Mouse (Mus musculus): ENCODE measurements at regions not wholly inside any gene's neighbourhood (a gene's known extent, or its start where the extent isn't known, plus 50 kb on each side); places are given as distances from the start of the nearest gene placed in this dataset.
A peak's percentile ranks its signal among the peaks of the same experiment; 100 is the strongest.

GRCm38 (mm10) chr8:44828026-44828425, 107.2 kb upstream of the Fat1 start:
- Histone ChIP-seq H3K9me3 (ENCODE audit: control insufficient read depth, low read depth, low read length) (peaks cover 3% of the 10 kb centered on the region; the same call in 1 of the 2 replicates), H3K4me3 (ENCODE audit: low read depth, low read length) (no peak overlapping the region), H3K4me1 (ENCODE audit: control insufficient read depth, insufficient read depth, low read length) (no peaks in the 10 kb centered on the region), H3K9ac (replicated peaks; ENCODE audit: low read depth, low read length) (no peak overlapping the region), H3K27me3 (ENCODE audit: control insufficient read depth, insufficient read depth, low read length) (no peaks in the 10 kb centered on the region), H3K27ac (ENCODE audit: low read length) (no peak overlapping the region), H3K4me2 (replicated peaks; ENCODE audit: low read depth, low read length) (no peak overlapping the region), H3K36me3 (ENCODE audit: control insufficient read depth, insufficient read depth, low read length) (no peaks in the 10 kb centered on the region)
- ATAC-seq (ENCODE audit: insufficient number of reproducible peaks, insufficient read depth, low FRiP score, low read depth) = no peak
- 74% methylated on average over 3 of the region's 3 CpGs for WGBS

- 82% methylated on average over 8 of the region's 8 CpGs for WGBS
- H3K27ac ChIP-seq (ENCODE audit: low read length) = no peak overlapping the region
- no peak overlapping the region for H3K4me2 ChIP-seq (replicated peaks; ENCODE audit: low read depth, low read length)
- no peak for ATAC-seq (ENCODE audit: insufficient number of reproducible peaks, insufficient read depth, low FRiP score, low read depth)
- H3K36me3 ChIP-seq (ENCODE audit: control insufficient read depth, insufficient read depth, low read length) = no peaks in the 10 kb centered on the region
- 0 out of 2 replicates have a peak, but pooled peaks cover 3% of the 10 kb centered on the region for H3K4me1 ChIP-seq (ENCODE audit: control insufficient read depth, insufficient read depth, low read length)
- no peaks in the 10 kb centered on the region for H3K27me3 ChIP-seq (ENCODE audit: control insufficient read depth, insufficient read depth, low read length)
- no peak overlapping the region for H3K4me3 ChIP-seq (ENCODE audit: low read depth, low read length)
- no peak overlapping the region for H3K9ac ChIP-seq (replicated peaks; ENCODE audit: low read depth, low read length)
- no peaks in the 10 kb centered on the region for H3K9me3 ChIP-seq (ENCODE audit: control insufficient read depth, low read depth, low read length)
Measured at GRCm38 (mm10) chr8:44838431-44838830, 96.8 kb upstream of the Fat1 start.

- Histone ChIP-seq H3K4me1 (ENCODE audit: control insufficient read depth, insufficient read depth, low read length) (0 out of 2 replicates have a peak, but pooled peaks cover 3% of the 10 kb centered on the region), H3K9me3 (ENCODE audit: control insufficient read depth, low read depth, low read length) (no peaks in the 10 kb centered on the region), H3K36me3 (ENCODE audit: control insufficient read depth, insufficient read depth, low read length) (no peaks in the 10 kb centered on the region), H3K4me3 (ENCODE audit: low read depth, low read length) (no peak overlapping the region), H3K27me3 (ENCODE audit: control insufficient read depth, insufficient read depth, low read length) (no peaks in the 10 kb centered on the region), H3K9ac (replicated peaks; ENCODE audit: low read depth, low read length) (no peak overlapping the region), H3K27ac (ENCODE audit: low read length) (no peak overlapping the region), H3K4me2 (replicated peaks; ENCODE audit: low read depth, low read length) (no peak overlapping the region)
- ATAC-seq (ENCODE audit: insufficient number of reproducible peaks, insufficient read depth, low FRiP score, low read depth) = no peak
- 57% methylated on average over 13 of the region's 13 CpGs for WGBS
Measured at GRCm38 (mm10) chr8:44839504-44840209, 95.6 kb upstream of the Fat1 start.

GRCm38 (mm10) chr8:44840646-44841045, 94.6 kb upstream of the Fat1 start:
- no peak overlapping the region for H3K4me2 ChIP-seq (replicated peaks; ENCODE audit: low read depth, low read length)
- no peak overlapping the region for H3K4me3 ChIP-seq (ENCODE audit: low read depth, low read length)
- no peak for ATAC-seq (ENCODE audit: insufficient number of reproducible peaks, insufficient read depth, low FRiP score, low read depth)
- H3K9ac ChIP-seq (replicated peaks; ENCODE audit: low read depth, low read length) = no peak overlapping the region
- 0 out of 2 replicates have a peak, but pooled peaks cover 3% of the 10 kb centered on the region for H3K4me1 ChIP-seq (ENCODE audit: control insufficient read depth, insufficient read depth, low read length)
- H3K9me3 ChIP-seq (ENCODE audit: control insufficient read depth, low read depth, low read length) = no peaks in the 10 kb centered on the region
- H3K27me3 ChIP-seq (ENCODE audit: control insufficient read depth, insufficient read depth, low read length) = no peaks in the 10 kb centered on the region
- H3K27ac ChIP-seq (ENCODE audit: low read length) = no peak overlapping the region
- H3K36me3 ChIP-seq (ENCODE audit: control insufficient read depth, insufficient read depth, low read length) = no peaks in the 10 kb centered on the region
- 64% methylated on average over 3 of the region's 3 CpGs for WGBS

- Histone ChIP-seq H3K36me3 (ENCODE audit: control insufficient read depth, insufficient read depth, low read length) (no peaks in the 10 kb centered on the region), H3K9me3 (ENCODE audit: control insufficient read depth, low read depth, low read length) (no peaks in the 10 kb centered on the region), H3K27ac (ENCODE audit: low read length) (no peak overlapping the region), H3K9ac (replicated peaks; ENCODE audit: low read depth, low read length) (no peak overlapping the region), H3K27me3 (ENCODE audit: control insufficient read depth, insufficient read depth, low read length) (no peaks in the 10 kb centered on the region), H3K4me1 (ENCODE audit: control insufficient read depth, insufficient read depth, low read length) (0 out of 2 replicates have a peak, but pooled peaks cover 3% of the 10 kb centered on the region), H3K4me3 (ENCODE audit: low read depth, low read length) (no peak overlapping the region), H3K4me2 (replicated peaks; ENCODE audit: low read depth, low read length) (no peak overlapping the region)
- WGBS = 81% methylated on average over 1 of the region's 1 CpGs
- no peak for ATAC-seq (ENCODE audit: insufficient number of reproducible peaks, insufficient read depth, low FRiP score, low read depth)
Measured at GRCm38 (mm10) chr8:44844362-44844761, 90.9 kb upstream of the Fat1 start.

GRCm38 (mm10) chr8:44852223-44852622, 83.0 kb upstream of the Fat1 start:
- Histone ChIP-seq H3K9ac (replicated peaks; ENCODE audit: low read depth, low read length) (no peak overlapping the region), H3K4me3 (ENCODE audit: low read depth, low read length) (no peak overlapping the region), H3K27me3 (ENCODE audit: control insufficient read depth, insufficient read depth, low read length) (no peaks in the 10 kb centered on the region), H3K4me2 (replicated peaks; ENCODE audit: low read depth, low read length) (no peak overlapping the region), H3K27ac (ENCODE audit: low read length) (no peak overlapping the region), H3K36me3 (ENCODE audit: control insufficient read depth, insufficient read depth, low read length) (no peaks in the 10 kb centered on the region), H3K9me3 (ENCODE audit: control insufficient read depth, low read depth, low read length) (no peaks in the 10 kb centered on the region), H3K4me1 (ENCODE audit: control insufficient read depth, insufficient read depth, low read length) (no peaks in the 10 kb centered on the region)
- WGBS = 70% methylated on average over 4 of the region's 4 CpGs
- no peak for ATAC-seq (ENCODE audit: insufficient number of reproducible peaks, insufficient read depth, low FRiP score, low read depth)

- H3K9ac ChIP-seq (replicated peaks; ENCODE audit: low read depth, low read length) = no peak overlapping the region
- no peaks in the 10 kb centered on the region for H3K27me3 ChIP-seq (ENCODE audit: control insufficient read depth, insufficient read depth, low read length)
- no peak for ATAC-seq (ENCODE audit: insufficient number of reproducible peaks, insufficient read depth, low FRiP score, low read depth)
- 96% methylated on average over 4 of the region's 4 CpGs for WGBS
- no peaks in the 10 kb centered on the region for H3K9me3 ChIP-seq (ENCODE audit: control insufficient read depth, low read depth, low read length)
- no peaks in the 10 kb centered on the region for H3K4me1 ChIP-seq (ENCODE audit: control insufficient read depth, insufficient read depth, low read length)
- no peaks in the 10 kb centered on the region for H3K36me3 ChIP-seq (ENCODE audit: control insufficient read depth, insufficient read depth, low read length)
- no peak overlapping the region for H3K27ac ChIP-seq (ENCODE audit: low read length)
- H3K4me3 ChIP-seq (ENCODE audit: low read depth, low read length) = no peak overlapping the region
- no peak overlapping the region for H3K4me2 ChIP-seq (replicated peaks; ENCODE audit: low read depth, low read length)
Measured at GRCm38 (mm10) chr8:44855115-44855514, 80.1 kb upstream of the Fat1 start.

GRCm38 (mm10) chr8:44867202-44867601, 68.0 kb upstream of the Fat1 start:
- Histone ChIP-seq H3K27me3 (ENCODE audit: control insufficient read depth, insufficient read depth, low read length) (no peaks in the 10 kb centered on the region), H3K36me3 (ENCODE audit: control insufficient read depth, insufficient read depth, low read length) (no peaks in the 10 kb centered on the region), H3K4me2 (replicated peaks; ENCODE audit: low read depth, low read length) (peak overlapping the region; percentile 2; the same call in 1 of the 2 replicates), H3K9me3 (ENCODE audit: control insufficient read depth, low read depth, low read length) (no peaks in the 10 kb centered on the region), H3K27ac (ENCODE audit: low read length) (peak overlapping the region; percentile 35; the same call in 1 of the 2 replicates), H3K4me1 (ENCODE audit: control insufficient read depth, insufficient read depth, low read length) (0 out of 2 replicates have a peak, but pooled peaks cover 5% of the 10 kb centered on the region), H3K4me3 (ENCODE audit: low read depth, low read length) (no peak overlapping the region), H3K9ac (replicated peaks; ENCODE audit: low read depth, low read length) (no peak overlapping the region)
- ATAC-seq (ENCODE audit: insufficient number of reproducible peaks, insufficient read depth, low FRiP score, low read depth) = peak; percentile 61; the same call in 1 of the 2 replicates
- 21% methylated on average over 6 of the region's 6 CpGs for WGBS

Data from stomach, embryonic 14.5 days (tissue).